Mouse (Mus musculus): ENCODE results near the gene Wdr82.

Wdr82 gene

DNA sequence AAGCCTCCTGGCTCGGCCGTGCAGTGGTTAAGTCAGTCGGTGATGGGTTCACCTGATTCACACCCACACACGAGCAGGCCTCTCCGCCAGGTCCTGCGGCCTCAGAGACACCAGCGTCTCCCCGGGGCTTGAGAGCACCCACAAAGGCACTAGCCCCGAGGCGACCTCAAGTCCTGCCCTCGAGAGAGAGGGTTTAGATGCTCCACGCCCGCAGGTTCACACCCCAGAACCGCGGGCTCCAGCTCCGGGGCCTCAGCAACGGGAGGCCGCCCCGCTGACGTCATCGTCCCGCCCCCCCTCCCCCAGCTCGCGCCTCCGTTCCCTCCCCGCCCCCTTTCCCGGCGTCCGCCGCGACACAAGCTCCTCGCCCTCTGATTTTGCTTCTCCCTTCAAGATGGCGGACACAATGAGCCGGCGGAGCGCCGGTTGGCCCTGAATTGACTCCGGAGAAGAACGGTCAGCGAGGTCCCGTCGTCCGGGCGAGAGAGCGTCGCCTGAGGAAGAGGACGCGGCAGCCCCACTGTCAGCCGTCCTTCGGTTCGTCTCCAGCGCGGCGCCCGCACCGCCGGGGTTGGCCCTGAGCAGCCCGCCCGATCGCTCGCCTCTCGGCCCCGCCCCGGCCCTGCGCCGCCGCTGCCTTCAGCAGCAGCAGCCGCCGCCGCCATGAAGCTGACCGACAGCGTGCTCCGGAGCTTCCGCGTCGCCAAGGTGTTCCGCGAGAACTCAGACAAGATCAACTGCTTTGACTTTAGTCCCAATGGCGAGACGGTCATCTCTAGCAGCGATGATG is at the start of gene Wdr82:
Gene Wdr82 (plus strand): TSS at position 373 of the 790 bp plus-strand sequence.
- peak; percentile 91 for DNase-seq (ENCODE audit: low spot score)

DNA sequence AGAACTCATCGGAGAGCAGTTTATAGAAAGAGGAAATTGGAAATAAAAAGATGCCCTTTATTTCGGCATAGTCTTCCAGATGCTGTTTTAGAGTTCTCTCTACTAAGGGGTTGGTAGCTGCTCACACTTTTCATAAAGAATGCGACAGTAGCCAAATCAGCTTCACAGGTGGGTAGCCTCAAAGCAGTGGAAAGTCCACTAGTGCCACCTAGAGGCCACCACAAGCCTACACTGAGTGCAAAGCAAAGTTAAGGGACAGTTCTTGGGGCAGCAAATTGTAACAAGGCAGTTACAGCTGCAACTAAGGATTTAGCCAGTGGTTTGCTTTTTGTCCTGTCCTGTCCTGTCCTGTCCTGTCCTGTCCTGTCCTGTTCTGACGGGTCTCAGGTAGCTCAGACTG is 47.1 kb upstream of the Wdr82 start:
- DNase-seq (ENCODE audit: low spot score), result no peak

DNA sequence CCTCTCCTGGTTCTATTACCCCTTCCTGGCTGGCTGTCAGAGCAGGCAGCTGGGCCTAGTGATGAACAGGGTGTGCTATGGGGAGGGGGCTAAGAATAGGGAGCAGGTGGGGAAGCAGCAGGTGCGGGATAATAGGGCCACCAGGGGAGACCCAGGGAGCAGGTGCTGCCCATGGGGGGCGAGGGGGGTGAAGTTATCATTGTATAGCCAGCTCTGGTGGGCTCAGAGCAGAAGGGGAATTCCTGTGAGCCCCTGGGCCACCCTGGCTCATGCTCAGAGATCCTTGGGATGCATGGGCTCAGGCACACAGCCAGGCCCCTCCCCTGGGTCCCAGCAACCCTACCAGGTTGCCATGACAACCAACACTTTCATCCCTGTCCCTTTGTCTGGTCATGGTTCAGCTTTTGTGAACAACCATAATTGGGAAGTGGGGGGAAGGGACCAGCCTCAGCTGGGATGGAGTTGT is 43.9 kb upstream of the Wdr82 start:
- DNase-seq (ENCODE audit: low spot score), result no peak

DNA sequence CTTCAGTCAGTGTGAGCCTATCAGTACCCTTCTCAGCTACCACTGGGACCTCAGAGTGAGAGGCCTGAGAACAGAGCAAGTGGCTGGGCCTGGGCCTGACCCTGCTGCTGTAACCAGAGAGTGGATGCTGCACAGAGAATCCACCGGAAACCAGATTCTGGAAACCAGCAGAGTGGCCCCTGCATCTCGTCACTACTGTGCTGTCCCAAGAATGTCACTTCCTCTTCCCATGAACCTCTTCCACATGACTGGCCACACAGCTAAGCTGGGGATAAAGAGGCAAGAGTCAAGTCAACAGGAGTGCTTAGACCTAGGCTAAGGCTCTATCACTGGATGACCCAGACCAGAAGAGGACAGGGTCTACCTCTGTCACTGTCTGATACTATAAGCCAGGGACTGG is 41.7 kb upstream of the Wdr82 start:
- DNase-seq (ENCODE audit: low spot score), result no peak

DNA sequence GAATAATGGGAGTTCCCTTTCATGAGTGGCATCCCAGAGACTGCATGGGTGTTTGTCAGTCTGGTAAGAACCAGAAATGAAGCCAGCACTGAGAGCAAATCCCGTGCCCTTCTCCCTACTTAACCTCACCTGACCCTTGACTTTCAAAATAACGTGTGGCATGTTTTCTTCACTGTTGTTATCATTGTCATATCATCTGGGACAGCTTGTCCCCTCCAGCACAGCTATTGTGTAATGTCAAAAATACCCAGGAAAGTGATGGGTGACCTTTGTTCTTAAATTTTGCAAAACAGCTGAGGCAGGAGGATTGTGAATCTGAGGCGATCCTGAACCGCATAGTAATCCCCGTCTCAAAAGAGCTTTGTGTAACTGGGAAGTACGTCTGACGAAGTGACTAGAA is 40.5 kb upstream of the Wdr82 start:
- DNase-seq (ENCODE audit: low spot score), result no peak

DNA sequence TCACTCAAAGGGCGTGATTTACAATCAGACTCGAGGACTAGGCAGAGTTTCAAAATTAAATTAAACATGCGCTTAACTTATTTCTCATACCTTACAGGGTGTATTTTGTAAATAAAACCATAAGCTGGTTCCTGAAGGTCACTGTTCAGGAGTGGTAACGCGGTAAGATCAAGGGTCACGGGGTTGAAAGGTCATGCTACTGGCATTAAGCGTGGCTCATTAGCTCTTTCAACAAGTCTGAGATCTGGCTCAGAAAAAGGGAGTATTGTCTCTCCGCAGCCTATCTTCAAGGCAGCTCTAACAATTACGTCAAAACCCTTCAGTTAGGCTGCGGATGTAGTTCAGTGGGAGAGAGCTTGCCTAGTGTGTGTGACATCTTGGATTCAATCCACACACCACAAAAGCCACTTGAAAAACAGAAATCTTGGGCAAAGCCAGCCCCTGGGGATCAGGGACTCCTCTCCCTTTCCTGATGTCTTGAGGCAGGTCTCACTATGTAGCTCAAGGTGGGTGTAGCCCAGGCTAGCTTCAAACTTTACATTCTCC is 33.0 kb upstream of the Wdr82 start:
- no peak for DNase-seq (ENCODE audit: low spot score)

DNA sequence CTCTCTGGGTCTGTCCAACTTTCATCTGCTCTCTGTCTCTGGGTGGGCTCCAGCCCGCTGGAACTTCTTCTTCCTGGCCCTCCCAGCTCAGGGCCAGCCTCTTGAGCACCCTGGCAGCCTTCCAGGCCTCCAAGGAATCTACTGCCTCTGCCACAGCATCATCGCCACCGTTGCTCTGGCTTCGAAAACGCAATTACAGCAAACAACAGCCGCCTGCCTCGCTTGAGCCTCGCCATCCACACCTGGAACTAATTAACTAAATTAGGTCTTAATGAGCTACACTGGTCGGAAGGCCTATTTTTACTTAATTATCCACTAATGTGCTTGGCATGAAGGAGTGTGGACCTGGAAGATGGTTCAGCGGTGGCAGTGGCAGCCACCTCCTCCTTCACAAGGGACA is 31.0 kb upstream of the Wdr82 start:
- no peak for DNase-seq (ENCODE audit: low spot score)

DNA sequence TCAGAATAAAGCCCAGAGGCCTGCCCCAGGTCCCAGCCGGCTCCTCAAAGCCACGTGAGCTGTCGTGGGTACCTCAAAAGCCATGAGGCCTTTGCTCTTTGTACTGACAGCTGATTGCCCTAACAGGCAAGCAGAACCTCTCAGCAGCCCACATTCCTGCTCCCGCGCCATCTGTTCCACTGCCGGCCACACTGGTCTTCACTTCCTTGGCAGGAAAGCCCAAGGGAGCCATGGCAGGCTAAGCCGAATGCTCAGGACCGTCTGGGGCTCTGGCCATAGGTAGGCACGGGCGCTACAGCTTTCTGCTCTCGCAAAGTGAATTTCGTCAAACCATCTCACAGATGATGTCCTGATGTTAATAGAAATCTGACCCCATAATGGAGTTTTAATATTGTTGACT is 28.8 kb upstream of the Wdr82 start:
- DNase-seq (ENCODE audit: low spot score), result no peak

DNA sequence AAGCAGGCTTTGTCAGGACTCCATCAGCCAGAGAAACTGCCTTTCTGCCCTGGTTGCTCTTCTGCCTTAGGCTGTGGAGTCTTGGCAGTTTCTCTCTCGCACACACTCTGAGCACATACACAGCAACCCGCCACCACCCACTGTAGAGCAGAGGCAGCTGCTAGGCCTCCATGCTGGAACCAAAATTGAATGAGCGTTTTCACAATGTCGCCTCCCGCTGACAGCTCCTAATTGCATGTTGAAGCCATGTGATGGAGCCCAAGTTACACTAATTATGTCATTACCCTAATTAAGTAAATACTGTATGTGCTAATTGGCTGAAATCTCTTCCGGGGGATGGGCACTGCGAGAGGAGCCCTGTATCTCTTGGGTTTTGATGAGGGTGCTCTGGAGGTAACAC is 26.6 kb upstream of the Wdr82 start:
- DNase-seq (ENCODE audit: low spot score), result no peak

DNA sequence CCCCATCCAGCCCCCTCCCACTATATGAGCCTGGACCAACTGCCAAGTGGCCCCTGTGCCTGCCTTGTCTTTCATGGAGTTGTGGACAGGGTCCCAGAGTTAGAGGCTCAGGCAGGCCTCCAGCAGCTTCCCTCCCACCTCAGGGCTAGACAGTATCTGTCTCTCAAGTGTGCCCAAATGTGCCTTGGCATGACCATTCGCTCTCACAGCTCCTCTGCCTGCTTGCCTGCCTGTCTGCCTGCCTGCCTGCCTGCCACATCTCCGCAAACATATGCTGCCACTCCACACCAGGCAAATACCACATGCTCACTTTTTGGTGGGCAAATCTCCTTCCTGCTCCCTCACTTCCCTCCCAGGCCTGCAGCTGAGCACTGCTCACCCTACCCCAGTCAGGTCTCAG is 25.1 kb upstream of the Wdr82 start:
- DNase-seq (ENCODE audit: low spot score), result no peak

DNA sequence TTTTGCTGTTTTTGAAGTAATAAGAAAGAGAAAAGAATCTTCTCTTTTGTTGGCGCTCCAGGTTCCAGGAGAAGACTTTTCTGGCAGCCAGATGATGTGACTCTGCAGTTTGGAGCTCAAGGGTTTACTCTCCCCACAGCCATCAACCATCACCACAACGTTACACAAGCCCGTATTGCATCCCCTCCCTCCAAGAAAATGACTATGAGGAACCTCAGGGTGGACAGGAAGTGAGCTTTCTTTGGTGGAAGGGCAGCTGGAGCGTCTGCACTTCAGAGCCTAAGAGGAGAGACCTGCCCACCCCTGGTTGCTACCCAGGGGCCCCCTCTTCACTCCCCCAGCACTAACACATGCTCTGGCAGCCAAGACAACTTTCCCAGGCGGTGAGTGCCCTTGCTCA is 23.4 kb upstream of the Wdr82 start:
- no peak for DNase-seq (ENCODE audit: low spot score)

DNA sequence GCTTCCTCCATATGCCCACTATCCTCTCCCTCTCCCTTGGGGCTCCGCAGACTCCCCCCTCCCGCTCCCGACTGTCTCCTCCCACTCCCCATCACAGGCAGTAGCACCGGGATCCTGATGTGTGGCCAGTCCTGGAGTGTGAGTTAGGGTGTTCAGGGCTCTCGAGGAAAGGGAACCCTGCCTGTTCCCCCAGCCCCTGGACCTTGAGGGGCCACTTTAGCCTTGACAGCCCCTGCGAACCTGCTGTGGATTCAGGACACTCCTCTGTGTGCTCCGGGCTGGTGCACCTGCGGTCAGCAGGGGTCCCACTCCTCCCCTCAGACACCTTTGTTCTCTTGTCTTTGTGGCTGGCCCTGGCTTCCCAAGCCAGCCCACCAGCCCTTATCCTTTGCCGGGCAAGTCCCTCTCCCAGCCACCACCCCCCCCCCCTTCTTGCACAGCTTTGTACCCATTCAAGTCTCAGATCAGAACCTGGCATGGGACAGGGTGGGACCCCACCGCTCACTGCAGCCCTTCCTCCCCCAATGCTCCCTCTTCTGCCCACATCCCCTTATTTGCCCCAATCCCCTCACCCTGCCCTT is 22.8 kb upstream of the Wdr82 start:
- no peak for DNase-seq (ENCODE audit: low spot score)

DNA sequence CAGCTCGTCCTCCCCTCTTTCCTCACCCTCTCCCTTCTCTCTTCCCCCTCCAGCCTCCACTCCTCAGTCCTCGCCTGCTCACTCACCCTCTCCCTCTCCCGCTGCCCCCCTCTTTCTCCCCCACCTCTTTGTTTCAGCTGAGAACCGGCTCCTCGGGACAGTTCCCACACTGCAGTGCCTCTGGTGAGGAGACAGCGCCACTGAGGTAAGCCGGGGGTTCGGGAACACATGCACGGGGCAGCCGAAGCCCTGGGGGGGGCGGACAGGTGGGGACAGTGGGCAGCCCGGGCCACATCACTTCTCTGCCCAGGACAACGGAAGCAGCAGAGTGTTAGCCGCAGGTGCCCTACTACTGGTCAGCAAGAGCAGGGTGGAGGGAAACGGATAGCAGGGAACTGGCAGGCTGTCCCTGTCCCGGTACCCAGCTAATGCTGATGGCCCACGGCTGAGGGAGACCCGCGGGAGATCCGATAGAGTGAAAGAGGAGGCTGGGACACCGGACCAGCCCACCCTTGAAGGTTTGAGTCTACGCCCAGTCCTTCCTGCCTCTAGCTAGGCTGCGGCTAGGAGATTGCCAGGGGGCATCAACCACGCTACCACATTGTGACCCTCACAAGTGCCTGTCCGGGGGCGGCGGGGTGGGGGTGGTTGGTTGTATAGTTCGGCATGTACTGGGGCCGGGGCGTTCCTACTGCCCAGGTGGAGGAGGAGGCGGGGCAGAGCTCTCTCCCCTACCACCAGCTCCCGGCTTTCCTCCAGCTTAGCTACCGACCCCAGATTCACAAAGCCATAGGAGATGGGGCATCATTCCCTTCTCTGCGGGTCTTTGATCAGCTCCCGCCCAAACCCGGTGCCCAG is 22.0 kb upstream of the Wdr82 start:
- no peak for DNase-seq (ENCODE audit: low spot score)

DNA sequence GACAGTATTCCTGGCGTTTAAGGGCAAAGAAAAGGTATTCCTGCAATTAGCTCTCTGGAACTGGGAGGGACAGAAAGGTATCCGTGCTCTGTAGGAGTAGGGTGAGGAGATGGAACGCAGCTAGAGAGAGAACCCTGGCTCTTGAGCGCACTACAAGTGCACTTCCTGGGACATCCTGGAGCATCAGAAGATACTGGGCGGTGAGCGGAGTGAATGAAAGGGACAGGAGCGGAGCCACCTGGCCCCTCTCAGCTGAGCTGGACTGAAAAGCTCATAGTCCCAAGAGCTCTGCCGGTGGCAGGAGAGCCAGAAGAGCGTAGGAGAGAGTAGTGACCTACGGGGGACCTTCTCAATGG is 21.4 kb upstream of the Wdr82 start:
- DNase-seq (ENCODE audit: low spot score), result no peak

DNA sequence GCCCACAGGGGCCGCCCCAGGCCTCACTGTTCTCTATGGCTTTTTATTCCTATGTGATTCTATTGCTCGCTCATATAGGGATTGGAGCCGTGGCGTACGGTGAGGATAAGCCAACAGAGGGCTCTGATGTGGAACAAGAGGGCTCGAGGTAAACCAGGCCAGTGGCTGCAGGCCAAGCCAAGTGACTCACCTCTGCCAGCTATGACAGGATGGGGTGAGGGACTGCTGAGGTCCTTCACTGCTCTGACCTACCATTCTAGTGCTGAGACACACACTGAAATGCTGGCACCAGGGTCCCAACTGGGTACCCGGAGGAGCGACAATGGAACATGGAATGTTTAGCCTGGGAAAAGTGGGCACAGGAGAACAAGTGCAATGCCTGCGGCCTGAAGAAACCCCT is 16.6 kb upstream of the Wdr82 start:
- peak; percentile 18 for DNase-seq (ENCODE audit: low spot score)

DNA sequence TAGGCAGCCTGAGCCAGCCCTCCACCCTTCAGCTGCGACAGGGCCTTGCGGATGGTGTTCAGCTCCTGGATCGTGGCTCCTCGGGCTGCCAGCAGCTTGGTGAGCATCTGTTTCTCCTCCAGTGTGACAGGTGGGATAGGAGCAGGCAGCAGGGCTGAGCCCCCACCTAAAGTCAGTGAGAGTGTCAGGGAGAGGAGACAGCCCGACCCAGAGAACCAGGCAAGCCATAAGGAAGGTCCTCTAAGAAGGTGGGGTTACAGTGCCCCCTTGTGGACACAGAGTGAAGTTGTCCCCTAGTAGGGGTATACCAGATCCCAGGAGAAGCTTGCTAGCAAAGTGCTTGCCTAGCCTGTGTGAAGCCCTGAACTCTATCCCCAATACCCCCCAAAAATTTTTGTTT is 14.3 kb upstream of the Wdr82 start:
- peak; percentile 40 for DNase-seq (ENCODE audit: low spot score)

DNA sequence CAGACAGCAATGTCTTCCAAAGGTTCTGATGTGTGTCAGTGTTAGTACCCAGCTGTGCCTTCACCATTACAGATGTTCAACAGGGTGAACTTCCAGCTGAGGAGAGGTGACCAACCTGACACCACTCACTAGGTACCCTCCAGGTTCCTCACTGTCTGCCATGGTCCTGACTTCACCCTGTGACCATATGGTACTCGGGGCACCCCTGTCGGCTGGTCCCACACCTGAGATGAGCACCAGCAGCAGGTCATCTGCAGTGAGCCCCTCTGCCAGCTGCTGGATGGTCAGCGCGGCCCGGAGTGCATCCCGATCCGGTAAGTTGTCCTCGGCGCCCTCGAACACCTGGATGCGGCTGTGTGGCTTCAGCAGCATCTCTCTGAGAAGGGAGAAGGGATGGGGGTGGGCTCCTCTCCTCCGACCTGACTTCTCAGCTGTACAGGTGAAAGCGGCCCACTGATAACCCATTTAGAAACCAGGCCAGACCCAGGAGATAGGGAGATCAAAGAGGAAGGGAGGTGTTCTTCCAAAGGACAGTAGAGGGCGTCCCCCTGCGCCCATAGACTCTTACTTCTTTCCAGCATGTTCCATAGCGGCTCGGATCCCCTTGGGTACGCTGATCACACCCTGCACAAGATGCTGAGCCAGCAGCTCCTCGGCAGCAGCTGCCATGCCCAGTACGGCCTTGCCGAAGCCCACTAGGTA is 13.7 kb upstream of the Wdr82 start:
- no peak for DNase-seq (ENCODE audit: low spot score)

DNA sequence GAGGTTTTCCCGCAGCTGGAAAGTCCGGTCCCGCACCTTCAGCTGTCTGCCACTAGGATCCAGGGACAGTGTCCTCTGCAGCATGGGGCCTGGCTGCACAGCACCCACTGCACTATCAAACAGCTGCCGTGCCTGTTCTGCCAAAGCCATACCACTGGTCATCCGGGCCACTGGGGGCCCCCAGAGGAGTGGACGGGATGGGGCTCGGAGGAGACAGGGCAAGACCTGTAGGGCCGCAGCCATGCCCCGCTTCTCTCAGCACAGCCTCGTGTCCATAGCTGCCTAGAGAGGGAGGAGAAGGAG is 13.2 kb upstream of the Wdr82 start:
- DNase-seq (ENCODE audit: low spot score), result no peak

DNA sequence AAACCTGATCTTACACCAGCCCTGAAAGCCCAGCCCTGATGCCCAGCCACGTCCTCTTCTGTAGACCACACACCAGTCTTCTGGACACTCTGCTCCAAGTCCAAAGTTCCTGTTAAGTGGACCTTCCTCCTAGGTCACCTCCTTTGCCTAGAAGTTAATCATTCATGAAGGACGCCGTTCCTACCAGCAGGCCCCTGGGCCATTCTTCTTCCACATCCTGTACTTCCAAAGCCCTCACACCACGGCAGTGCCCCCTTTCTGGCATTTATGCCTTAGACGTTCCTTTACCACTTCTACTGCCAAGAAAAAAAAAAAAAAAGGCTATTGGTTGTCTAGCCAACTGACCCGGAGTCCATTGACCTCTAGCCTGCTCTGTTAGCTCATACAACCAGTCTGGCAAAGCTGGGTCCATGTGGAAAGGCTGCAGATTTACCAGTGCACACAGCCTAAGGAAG is 12.7 kb upstream of the Wdr82 start, which contains the start of gene Glyctk:
Gene Glyctk (minus strand): TSS at position 102 of the 455 bp plus-strand sequence.
- DNase-seq (ENCODE audit: low spot score), result no peak

DNA sequence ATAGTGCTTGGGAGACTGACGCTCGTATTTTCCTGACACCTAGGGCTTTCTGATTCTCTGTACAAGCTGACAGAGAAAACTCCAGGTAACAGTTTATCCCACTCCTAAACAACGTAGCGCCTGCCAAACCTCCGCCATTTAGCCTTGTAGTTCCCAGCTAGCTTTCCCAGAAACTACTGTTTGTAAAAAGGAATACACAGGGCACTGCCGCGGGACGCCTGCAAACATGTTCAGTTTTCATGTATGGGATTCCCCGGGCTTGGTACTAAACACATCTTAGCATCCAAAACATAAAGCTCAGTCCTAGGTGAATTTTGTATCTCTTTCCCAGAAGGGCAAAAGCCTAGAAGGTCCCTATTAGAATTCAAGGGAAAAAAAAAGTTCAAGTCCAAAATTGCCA is 11.5 kb upstream of the Wdr82 start:
- DNase-seq (ENCODE audit: low spot score), result no peak

DNA sequence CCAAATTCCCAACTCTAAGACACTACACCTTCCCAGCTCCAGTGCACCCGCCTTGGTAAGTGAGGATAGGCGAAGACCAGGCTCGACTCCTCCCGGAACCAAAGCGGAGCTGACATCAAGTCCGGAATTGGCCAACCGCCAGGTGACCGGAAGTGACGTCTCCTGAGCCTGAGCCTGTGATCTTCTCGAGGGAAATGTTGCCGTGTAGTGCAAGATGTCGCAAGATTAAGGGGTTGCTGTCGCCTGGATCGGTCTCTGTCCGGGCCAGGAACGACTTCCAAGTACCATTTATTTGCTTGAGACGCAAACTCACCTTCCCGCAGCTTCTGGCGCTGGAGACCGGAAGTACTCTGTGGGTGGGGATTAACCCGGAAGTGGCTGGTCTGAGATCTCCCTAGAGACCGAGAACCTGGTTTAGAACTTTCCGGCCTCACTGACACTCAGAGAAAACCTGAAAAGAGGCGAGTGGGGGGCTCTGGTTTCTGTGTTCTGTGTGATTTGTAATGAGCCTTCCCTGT is 10.9 kb upstream of the Wdr82 start:
- DNase-seq (ENCODE audit: low spot score), result peak; percentile 98

DNA sequence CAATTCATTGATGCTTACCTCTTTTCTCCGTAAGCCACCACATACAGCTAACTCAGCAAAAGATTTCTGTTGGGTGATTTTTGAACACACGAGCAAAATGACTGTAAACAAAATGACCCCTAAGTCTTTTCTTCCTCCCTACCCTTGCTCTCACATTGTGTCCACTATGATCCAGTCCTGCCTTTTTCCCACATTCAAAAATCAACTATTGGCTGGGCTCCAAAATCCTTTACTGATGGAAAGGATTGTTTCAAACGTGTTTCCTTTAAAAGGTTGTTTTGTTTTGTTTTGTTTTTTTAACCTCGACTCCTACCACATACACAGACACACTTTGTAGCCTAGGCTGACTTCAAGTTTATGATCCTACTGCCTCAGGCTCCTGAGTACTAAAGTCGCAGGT is 10.3 kb upstream of the Wdr82 start:
- DNase-seq (ENCODE audit: low spot score), result no peak
